Mouse (Mus musculus) embryonic facial prominence, embryonic 13.5 days (tissue): ENCODE measurements around the gene Map3k6. TPM values are rescaled to one million over a fixed set of nuclear protein-coding genes. Genes with fewer than 3 reads are reported as not detected.
A peak's percentile ranks its signal among the peaks of the same experiment; 100 is the strongest.

ENCODE experiments used
- ATAC-seq: fragments of 200-750 bp; cut with Nextera tagmentation; 2 replicates; pipeline ENCODE4 v1.8.0; 2017; ENCODE audit warnings: low read depth; ENCODE audit not compliant: insufficient number of reproducible peaks, insufficient read depth, low FRiP score, low TSS enrichment
- H3K27ac ChIP-seq: fragments of 300-500 bp; sonication (generic); 2 replicates; pipeline ENCODE4 v1.5.1; 2015; ENCODE audit warnings: moderate library complexity, mild to moderate bottlenecking, inconsistent platforms
- H3K27me3 ChIP-seq: fragments of 300-500 bp; sonication (generic); 2 replicates; pipeline ENCODE4 v1.6.1; 2015; ENCODE audit warnings: mild to moderate bottlenecking, inconsistent platforms
- H3K36me3 ChIP-seq: fragments of 300-500 bp; sonication (generic); 2 replicates; pipeline ENCODE4 v1.6.1; 2015; ENCODE audit warnings: mild to moderate bottlenecking, inconsistent platforms
- H3K4me1 ChIP-seq: fragments of 300-500 bp; sonication (generic); 2 replicates; pipeline ENCODE4 v1.6.1; 2015; ENCODE audit warnings: inconsistent platforms
- H3K4me2 ChIP-seq: fragments of 300-500 bp; sonication (generic); 2 replicates; pipeline ENCODE4 v1.6.1; 2015; ENCODE audit warnings: moderate library complexity, mild to moderate bottlenecking, inconsistent platforms
- H3K4me3 ChIP-seq: fragments of 300-500 bp; sonication (generic); 2 replicates; pipeline ENCODE4 v1.5.1; 2015; ENCODE audit warnings: mild to moderate bottlenecking, inconsistent platforms
- H3K9ac ChIP-seq: fragments of 300-500 bp; sonication (generic); 2 replicates; pipeline ENCODE4 v1.6.1; 2015; ENCODE audit warnings: mild to moderate bottlenecking, inconsistent platforms
- H3K9me3 ChIP-seq: fragments of 300-500 bp; sonication (generic); 2 replicates; pipeline ENCODE4 v1.6.1; 2016; ENCODE audit warnings: inconsistent platforms
- WGBS: fragments of 180-500 bp; shearing (Covaris S2); methylation state at CpG from one replicate; pipeline ENCODE4 v1.1.7; 2015; ENCODE audit warnings: mixed read lengths; 5-methylcytosine and 5-hydroxymethylcytosine counted together
- polyA plus RNA-seq: library from polyadenylated mRNA; unstranded; fragments of >200 nt; fragmentation: Nextera tagmentation; extraction: Ambion mirVana; gene quantifications from 2 replicates; pipeline ENCODE4 v1.2.1, GENCODE M21; 2015

Gene Map3k6
- polyA plus RNA-seq, 1 experiment from 2014 or later, result 4.8 TPM

DNA sequence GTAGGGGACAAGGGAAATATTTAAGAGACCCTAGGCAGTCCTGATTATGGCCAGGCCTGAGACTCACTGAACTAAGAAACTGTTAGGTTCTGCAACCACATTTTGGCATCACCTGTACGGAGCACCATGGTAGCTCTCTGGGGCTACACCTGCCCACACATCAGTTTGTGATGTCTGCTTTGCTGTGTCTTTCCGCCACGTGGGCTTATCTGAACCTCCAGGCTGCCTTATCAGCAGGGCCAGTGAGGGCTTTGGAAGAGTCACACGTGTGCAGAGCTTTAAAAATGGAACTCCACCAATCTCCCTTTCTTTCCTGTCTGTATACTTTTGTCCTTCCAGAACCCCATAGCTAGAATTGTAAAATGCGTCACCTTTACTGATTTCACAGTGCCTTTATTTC is 45.3 kb downstream of the Map3k6 start:
- 84% methylated on average over 5 of the region's 5 CpGs for WGBS
- Histone ChIP-seq H3K27ac (no peak overlapping the region), H3K4me1 (peaks cover 21% of the 10 kb centered on the region), H3K9me3 (no peaks in the 10 kb centered on the region; the same call in 1 of the 2 replicates), H3K4me3 (no peak overlapping the region), H3K9ac (no peak overlapping the region), H3K36me3 (no peaks in the 10 kb centered on the region), H3K27me3 (no peaks in the 10 kb centered on the region), H3K4me2 (no peak overlapping the region)
- ATAC-seq, result no peak

DNA sequence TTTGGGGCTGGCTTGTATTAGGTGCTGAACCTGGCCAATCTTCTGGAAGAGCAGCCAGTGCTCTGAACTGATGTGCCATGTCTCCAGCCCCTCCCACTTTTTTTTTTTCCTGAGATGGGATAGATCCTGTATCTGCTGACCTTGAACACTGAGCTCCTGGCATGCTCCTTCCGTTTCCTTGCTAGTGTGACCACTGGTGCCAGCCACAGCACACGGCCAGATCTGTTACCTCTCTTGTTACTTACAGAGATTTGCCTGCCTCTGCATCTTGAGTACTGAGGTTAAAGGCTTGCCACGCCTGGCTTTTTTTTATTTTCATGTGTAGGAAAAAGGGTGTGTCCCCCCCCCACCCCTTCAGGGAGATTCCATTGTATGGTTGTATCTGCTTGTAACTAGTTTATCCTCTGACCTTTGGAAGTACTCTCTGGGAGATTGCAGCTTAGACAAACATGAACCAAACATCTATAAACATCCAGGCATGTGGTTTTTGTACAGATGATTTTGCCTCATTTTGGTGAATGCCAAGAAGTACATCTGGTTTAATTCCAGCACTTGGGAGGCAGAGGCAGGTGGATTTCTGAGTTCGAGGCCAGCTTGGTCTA is 46.0 kb downstream of the Map3k6 start:
- Histone ChIP-seq H3K4me1 (peaks cover 15% of the 10 kb centered on the region), H3K27ac (no peak overlapping the region), H3K9ac (no peak overlapping the region), H3K4me3 (no peak overlapping the region), H3K36me3 (no peaks in the 10 kb centered on the region), H3K27me3 (no peaks in the 10 kb centered on the region), H3K9me3 (no peaks in the 10 kb centered on the region; the same call in 1 of the 2 replicates), H3K4me2 (no peak overlapping the region)
- no peak for ATAC-seq
- 86% methylated on average over 4 of the region's 4 CpGs for WGBS

DNA sequence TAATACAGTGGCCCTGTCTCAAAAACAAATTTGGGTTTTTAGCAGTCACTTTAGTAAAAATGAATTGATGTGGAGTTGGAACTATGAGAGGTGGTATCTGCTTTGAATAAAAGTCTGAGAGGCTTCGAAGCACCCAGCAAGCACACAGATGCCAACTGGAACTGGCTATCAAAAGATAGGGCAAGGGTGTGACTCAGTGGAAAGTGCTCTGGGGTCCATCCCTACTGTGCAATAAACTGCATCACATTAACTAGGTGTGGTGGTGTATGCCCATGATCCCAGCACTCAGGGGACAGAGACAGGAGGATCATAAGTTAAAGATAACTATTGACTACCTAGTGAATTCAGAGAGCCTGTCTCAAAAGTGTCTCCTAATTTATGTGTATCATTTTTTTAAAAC is 50.6 kb downstream of the Map3k6 start:
- Histone ChIP-seq H3K36me3 (peaks cover 30% of the 10 kb centered on the region), H3K4me3 (no peak overlapping the region), H3K27me3 (no peaks in the 10 kb centered on the region), H3K4me1 (peaks cover 16% of the 10 kb centered on the region), H3K9me3 (no peaks in the 10 kb centered on the region; the same call in 1 of the 2 replicates), H3K9ac (no peak overlapping the region), H3K4me2 (no peak overlapping the region), H3K27ac (no peak overlapping the region)
- 98% methylated on average over 1 of the region's 1 CpGs for WGBS
- ATAC-seq, result no peak

DNA sequence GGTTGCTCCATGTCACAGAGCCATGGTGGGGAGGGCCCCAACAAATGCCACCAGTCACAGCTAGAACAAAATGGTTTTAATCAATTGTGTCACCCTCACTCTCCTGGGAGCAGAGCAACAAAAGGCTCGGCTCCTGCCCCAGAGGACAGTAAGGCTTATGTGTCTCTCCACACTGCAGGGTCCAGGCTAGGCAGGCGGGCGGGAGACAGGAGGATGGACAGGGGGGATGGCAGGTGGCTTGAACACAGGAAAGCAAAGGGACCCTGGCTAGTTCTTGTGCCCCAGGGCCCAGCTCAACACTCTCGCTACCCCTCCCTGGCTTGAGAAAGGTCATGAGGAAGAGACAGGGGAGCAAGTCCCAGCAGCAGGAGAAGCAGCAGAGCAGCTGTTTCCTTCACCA is 51.8 kb downstream of the Map3k6 start:
- Histone ChIP-seq H3K4me3 (no peak overlapping the region), H3K9me3 (no peaks in the 10 kb centered on the region; the same call in 1 of the 2 replicates), H3K36me3 (peaks cover 41% of the 10 kb centered on the region), H3K27me3 (no peaks in the 10 kb centered on the region), H3K4me2 (no peak overlapping the region), H3K4me1 (peaks cover 17% of the 10 kb centered on the region), H3K27ac (no peak overlapping the region), H3K9ac (no peak overlapping the region)
- ATAC-seq, result no peak
- 73% methylated on average over 4 of the region's 4 CpGs for WGBS

DNA sequence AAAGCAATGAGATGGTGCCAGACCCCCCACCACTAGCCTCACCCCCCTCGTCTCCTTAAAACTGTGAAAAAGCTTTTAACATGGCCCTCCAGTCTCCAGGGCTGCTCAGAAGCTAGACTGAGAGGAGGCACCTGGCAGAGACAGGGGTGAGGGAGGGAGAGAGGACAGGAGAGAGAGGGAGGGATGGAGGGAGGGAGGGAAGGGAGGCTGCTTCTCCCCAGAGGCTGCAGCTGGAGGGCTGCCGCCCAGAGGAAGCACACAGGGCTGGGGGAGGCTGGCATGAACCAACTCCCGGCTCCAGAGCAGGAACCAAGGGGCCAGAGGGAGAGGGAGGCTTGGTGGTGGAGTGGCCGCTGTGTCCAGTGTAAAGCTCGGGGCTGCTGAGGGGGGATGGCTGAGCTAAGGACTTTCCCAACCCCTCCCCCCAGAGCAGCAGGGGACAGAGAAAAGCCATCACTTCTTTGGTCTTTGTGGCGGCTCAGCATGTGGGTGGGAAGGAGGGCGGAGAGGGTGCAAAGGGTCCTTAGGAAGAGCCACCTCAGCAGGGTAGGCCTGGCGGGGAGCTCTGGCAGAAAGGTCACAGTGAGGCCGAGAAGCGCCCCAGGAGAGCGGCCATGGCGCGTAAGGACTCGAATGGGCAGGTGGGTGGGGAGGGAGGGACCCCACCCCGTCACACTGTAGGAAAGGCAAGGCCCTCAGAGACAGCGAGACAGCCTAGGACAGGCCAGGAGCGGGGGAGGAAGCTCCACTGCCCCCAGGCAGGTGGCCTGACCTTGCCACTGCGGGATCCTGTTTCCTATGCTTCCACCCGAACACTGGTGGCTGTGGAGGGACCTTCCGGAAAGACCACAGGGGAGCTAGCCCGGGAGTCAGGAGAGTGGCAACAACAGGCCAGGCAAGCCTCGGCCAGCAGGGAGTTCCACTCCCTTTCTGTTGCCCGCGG is 52.6 kb downstream of the Map3k6 start:
- Histone ChIP-seq H3K4me3 (no peak overlapping the region), H3K9ac (0 out of 2 replicates have a peak overlapping the region, but pooled peaks have one; percentile 1), H3K4me1 (peaks cover 25% of the 10 kb centered on the region), H3K4me2 (no peak overlapping the region), H3K27me3 (no peaks in the 10 kb centered on the region), H3K36me3 (peaks cover 41% of the 10 kb centered on the region), H3K9me3 (no peaks in the 10 kb centered on the region), H3K27ac (peak overlapping the region; percentile 28; the same call in 1 of the 2 replicates)
- 27% methylated on average over 24 of the region's 24 CpGs for WGBS
- ATAC-seq, result no peak

DNA sequence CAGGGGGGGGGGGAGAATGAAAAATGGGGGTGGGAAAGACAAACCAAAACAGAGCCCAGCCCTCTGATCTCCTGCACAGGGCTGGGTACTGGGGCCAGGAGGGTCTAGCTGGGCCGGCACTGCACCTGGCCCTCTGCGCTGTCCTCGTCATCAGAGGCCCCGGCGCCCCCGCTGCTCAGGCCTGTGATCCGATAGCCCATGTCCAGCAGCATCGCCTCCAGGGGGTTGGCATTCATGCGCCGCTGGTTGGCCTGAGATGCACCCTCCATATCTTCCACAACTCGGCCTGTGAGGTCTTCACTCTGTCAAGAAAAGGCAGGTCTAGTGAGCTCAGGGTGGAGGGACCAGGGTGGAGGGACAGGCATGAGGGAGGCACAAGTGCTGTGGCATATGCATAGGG is 53.5 kb downstream of the Map3k6 start:
- peaks cover 25% of the 10 kb centered on the region for H3K4me1 ChIP-seq
- no peak overlapping the region for H3K4me2 ChIP-seq
- 41% methylated on average over 11 of the region's 11 CpGs for WGBS
- ATAC-seq, result no peak
- H3K9me3 ChIP-seq, result no peaks in the 10 kb centered on the region
- no peak overlapping the region for H3K27ac ChIP-seq
- peak overlapping the region; percentile 1; the same call in 1 of the 2 replicates for H3K9ac ChIP-seq
- peaks cover 50% of the 10 kb centered on the region for H3K36me3 ChIP-seq
- no peak overlapping the region for H3K4me3 ChIP-seq
- no peaks in the 10 kb centered on the region for H3K27me3 ChIP-seq

DNA sequence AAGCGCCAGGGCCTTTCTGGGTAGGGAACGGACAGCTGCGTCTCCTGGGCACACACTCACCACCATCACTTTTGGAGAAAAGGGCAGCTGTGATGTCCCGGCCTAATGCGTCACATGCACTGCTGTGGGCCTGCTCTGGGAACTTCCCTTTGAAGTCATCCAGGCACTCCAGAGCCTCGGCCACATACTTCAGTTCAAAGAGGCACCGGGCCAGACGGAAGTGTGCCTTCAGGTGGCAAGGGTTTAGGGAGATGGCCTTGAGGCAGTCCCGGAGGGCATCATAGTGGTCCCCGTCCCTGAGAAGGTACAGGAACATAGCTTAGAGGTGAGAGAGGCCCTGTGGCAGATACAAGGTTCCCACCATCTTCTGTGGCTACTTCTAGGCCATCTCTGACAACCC is 56.7 kb downstream of the Map3k6 start:
- Histone ChIP-seq H3K9ac (peak overlapping the region; percentile 6; the same call in 1 of the 2 replicates), H3K27ac (no peak overlapping the region), H3K9me3 (no peaks in the 10 kb centered on the region), H3K4me2 (no peak overlapping the region), H3K27me3 (no peaks in the 10 kb centered on the region), H3K4me1 (peaks cover 25% of the 10 kb centered on the region), H3K4me3 (no peak overlapping the region), H3K36me3 (peaks cover 76% of the 10 kb centered on the region)
- WGBS, result 65% methylated on average over 10 of the region's 10 CpGs
- no peak for ATAC-seq

DNA sequence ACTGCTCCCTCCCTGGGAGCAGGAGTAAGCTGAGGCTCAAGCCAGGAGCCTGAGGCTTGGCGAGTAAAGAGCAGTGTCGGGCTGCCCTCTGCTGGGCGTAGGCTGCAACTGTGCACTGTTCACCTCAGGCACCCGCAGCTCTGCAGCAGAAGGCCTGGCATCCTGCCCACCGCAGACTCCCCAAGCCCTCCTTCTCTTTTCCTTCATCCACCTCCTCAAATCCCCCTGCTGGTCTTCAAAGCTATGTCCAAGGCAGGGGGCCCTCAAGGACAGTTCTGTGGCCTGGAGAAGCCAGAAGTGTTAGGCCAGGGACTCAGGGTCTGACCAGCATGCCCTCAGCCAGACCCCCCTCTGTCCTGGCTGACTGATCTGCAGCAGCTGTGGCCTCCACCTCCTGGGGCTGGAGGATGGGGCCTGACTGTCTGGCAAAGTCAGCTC is 57.2 kb downstream of the Map3k6 start:
- ATAC-seq, result 0 out of 2 replicates have a peak, but pooled peaks have one; percentile 53
- Histone ChIP-seq H3K27me3 (no peaks in the 10 kb centered on the region), H3K9me3 (no peaks in the 10 kb centered on the region), H3K4me2 (no peak overlapping the region), H3K4me1 (peaks cover 22% of the 10 kb centered on the region), H3K36me3 (peaks cover 78% of the 10 kb centered on the region), H3K4me3 (no peak overlapping the region), H3K27ac (0 out of 2 replicates have a peak overlapping the region, but pooled peaks have one; percentile 12), H3K9ac (peak overlapping the region; percentile 47; the same call in 1 of the 2 replicates)
- 0% methylated on average over 5 of the region's 5 CpGs for WGBS

DNA sequence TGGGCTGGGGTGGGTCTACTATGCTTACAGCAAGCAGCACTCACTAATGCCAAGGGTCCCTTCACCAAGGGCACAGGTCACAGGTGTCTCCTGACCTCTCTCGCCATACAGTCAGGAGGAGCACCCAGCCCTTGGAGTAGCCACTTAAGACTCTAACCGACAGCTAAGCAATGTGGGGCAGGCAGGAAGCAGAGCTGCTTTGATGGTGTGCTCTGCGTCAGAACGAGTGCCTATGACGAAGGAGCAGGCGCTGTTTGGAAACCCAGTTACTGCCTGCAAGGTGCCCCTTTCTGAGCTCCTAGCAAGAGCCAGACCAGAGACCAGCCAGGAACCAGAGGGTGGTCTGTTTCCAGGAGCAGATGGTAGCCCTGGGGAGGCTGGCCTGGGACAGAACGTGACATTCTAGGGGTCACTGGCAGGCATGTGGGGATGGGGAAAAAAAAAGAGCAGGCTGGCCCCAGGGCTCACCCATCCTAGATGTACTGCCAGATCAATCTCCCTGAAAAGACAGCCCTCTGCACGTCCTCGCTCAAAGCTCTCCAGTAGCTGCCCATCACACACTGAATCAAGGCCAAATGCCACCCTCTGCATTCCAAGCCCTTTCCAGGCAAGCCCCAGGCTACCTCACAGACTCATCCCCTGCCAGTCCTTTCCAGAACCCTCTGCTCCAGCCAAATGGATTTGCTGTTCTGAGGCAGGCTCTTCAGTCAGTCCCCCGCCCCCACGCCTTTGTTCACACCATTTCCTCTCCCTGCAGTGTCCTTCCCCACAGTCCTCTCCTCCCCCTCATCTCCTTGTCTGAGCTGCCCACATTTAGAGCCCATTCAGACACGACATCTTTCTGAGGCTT is 58.1 kb downstream of the Map3k6 start:
- Histone ChIP-seq H3K27me3 (no peaks in the 10 kb centered on the region), H3K9ac (0 out of 2 replicates have a peak overlapping the region, but pooled peaks have one; percentile 11), H3K4me1 (peaks cover 13% of the 10 kb centered on the region), H3K4me3 (no peak overlapping the region), H3K9me3 (no peaks in the 10 kb centered on the region), H3K27ac (no peak overlapping the region), H3K4me2 (no peak overlapping the region), H3K36me3 (peaks cover 85% of the 10 kb centered on the region)
- ATAC-seq, result no peak
- 38% methylated on average over 12 of the region's 12 CpGs for WGBS

DNA sequence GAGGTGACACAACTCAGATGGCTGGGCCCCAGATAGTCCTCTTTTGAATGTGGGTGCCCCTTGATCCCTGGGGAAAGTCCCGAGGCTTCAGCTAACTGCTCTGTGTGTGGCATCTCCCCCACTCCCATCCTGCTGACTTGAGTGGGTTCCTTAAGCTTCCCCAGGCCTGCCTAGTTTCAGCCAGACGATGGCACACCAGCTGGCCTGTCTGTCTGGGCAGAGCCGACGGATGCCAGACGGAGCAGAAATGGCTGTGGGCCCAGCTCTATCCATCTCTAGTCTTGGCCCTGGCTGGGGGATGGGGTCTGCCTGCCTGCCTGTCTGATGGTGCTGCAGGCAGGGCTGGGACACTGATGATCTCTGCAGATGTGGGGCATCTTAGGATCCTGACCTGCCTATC is 59.1 kb downstream of the Map3k6 start:
- peaks cover 82% of the 10 kb centered on the region for H3K36me3 ChIP-seq
- no peak for ATAC-seq

DNA sequence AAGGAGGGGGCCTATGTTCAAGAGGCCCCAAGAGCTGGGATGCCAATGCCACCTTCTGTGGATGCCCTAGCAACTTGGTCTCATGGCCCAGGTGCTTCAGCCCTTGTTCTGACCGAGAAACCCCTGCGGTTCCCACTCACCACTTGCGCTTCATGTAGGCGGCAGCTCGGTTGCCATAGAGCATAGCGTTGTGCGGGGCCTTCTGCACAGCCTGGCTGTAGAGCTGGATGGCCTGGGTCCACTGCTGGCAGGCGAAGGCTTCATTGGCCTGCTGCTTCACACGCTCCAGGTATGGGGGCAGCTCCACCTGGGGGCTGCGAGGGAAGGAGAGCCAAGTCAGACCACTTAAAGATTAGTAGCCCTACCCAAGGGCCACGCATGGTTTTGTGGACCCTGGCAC is 59.8 kb downstream of the Map3k6 start:
- Histone ChIP-seq H3K4me1 (peaks cover 9% of the 10 kb centered on the region), H3K27me3 (no peaks in the 10 kb centered on the region), H3K4me2 (no peak overlapping the region), H3K9ac (no peak overlapping the region), H3K4me3 (no peak overlapping the region), H3K27ac (no peak overlapping the region), H3K9me3 (no peaks in the 10 kb centered on the region), H3K36me3 (peaks cover 77% of the 10 kb centered on the region)
- 90% methylated on average over 11 of the region's 11 CpGs for WGBS
- ATAC-seq, result no peak

More for the DNA sequence above, 59.1 kb downstream of the Map3k6 start:
- no peaks in the 10 kb centered on the region for H3K9me3 ChIP-seq
- H3K4me1 ChIP-seq, result peaks cover 9% of the 10 kb centered on the region
- WGBS, result 63% methylated on average over 5 of the region's 5 CpGs
- no peak overlapping the region for H3K4me3 ChIP-seq
- no peak overlapping the region for H3K27ac ChIP-seq
- H3K9ac ChIP-seq, result no peak overlapping the region
- no peaks in the 10 kb centered on the region for H3K27me3 ChIP-seq
- H3K4me2 ChIP-seq, result no peak overlapping the region
